Mouse (Mus musculus) midbrain, embryonic 14.5 days (tissue): Measurements from ENCODE around the gene 4933430I17Rik. TPM values are rescaled to one million over a fixed set of nuclear protein-coding genes. Genes with fewer than 3 reads are reported as not detected.

Experiments used
- ATAC-seq: fragments of 200-750 bp; cut with Nextera tagmentation; 2 replicates; pipeline ENCODE4 v1.8.0; 2017; ENCODE audit warnings: moderate number of reproducible peaks, moderate library complexity; ENCODE audit not compliant: low FRiP score, low TSS enrichment
- DNase-seq: peaks from one replicate; pipeline ENCODE4 v3.0.0-alpha.2; 2015
- H3K27ac ChIP-seq: fragments of 300-500 bp; sonication (generic); replicated peaks from 2 replicates; pipeline ENCODE4 v1.5.1; 2014; ENCODE audit warnings: mild to moderate bottlenecking, low read depth, low read length, moderate library complexity
- H3K27me3 ChIP-seq: fragments of 300-500 bp; sonication (generic); 2 replicates; pipeline ENCODE4 v1.6.1; 2014; ENCODE audit warnings: low read length, control low read depth, mixed read lengths; ENCODE audit not compliant: control insufficient read depth, insufficient read depth
- H3K36me3 ChIP-seq: fragments of 300-500 bp; sonication (generic); 2 replicates; pipeline ENCODE4 v1.6.1; 2014; ENCODE audit warnings: low read length, control low read depth; ENCODE audit not compliant: control insufficient read depth, insufficient read depth
- H3K4me1 ChIP-seq: fragments of 300-500 bp; sonication (generic); 2 replicates; pipeline ENCODE4 v1.6.1; 2014; ENCODE audit warnings: mild to moderate bottlenecking, antibody characterized with exemption, low read length, control low read depth; ENCODE audit not compliant: control insufficient read depth, insufficient read depth
- H3K4me2 ChIP-seq: fragments of 300-500 bp; sonication (generic); 2 replicates; pipeline ENCODE4 v1.6.1; 2014; ENCODE audit warnings: mild to moderate bottlenecking, low read length, moderate library complexity
- H3K4me3 ChIP-seq: fragments of 300-500 bp; sonication (generic); replicated peaks from 2 replicates; pipeline ENCODE4 v1.5.1; 2014; ENCODE audit warnings: low read depth, low read length
- H3K9ac ChIP-seq: fragments of 300-500 bp; sonication (generic); replicated peaks from 2 replicates; pipeline ENCODE4 v1.6.1; 2014; ENCODE audit warnings: mild to moderate bottlenecking, low read length, moderate library complexity
- H3K9me3 ChIP-seq: fragments of 300-500 bp; sonication (generic); 2 replicates; pipeline ENCODE4 v1.6.1; 2016; ENCODE audit warnings: low read length, control low read depth, mixed read lengths; ENCODE audit not compliant: control insufficient read depth
- WGBS: fragments of 180-500 bp; shearing (Covaris S2); extraction: QIAGEN DNeasy Blood & Tissue Kit; methylation state at CpG from one replicate; pipeline ENCODE4 v1.1.7; 2014; 5-methylcytosine and 5-hydroxymethylcytosine counted together
- polyA plus RNA-seq: library from polyadenylated mRNA; unstranded; fragments of >200 nt; fragmentation: Nextera tagmentation; extraction: Ambion mirVana; gene quantifications from 2 replicates; pipeline ENCODE4 v1.2.1, GENCODE M21; 2014

4933430I17Rik gene
- polyA plus RNA-seq, 1 experiment from 2014 or later, result 0.78 TPM

GRCm38 (mm10) chr4:62513998-62514506, 11.1 kb upstream of the 4933430I17Rik start:
- Histone ChIP-seq H3K9ac (no peak overlapping the region), H3K27ac (no peak overlapping the region), H3K4me1 (peaks cover 9% of the 10 kb centered on the region), H3K9me3 (no peaks in the 10 kb centered on the region), H3K36me3 (peaks cover 50% of the 10 kb centered on the region), H3K4me2 (no peak overlapping the region), H3K27me3 (no peaks in the 10 kb centered on the region), H3K4me3 (no peak overlapping the region)
- WGBS, result 50% methylated on average over 11 of the region's 11 CpGs
- DNase-seq (no peak), ATAC-seq (no peak)

- H3K36me3 ChIP-seq, result peaks cover 40% of the 10 kb centered on the region
- H3K27me3 ChIP-seq, result no peaks in the 10 kb centered on the region
- no peak overlapping the region for H3K4me2 ChIP-seq
- ATAC-seq, result no peak
- 88% methylated on average over 7 of the region's 7 CpGs for WGBS
- H3K4me1 ChIP-seq, result peaks cover 10% of the 10 kb centered on the region
- no peak overlapping the region for H3K4me3 ChIP-seq
- H3K9me3 ChIP-seq, result no peaks in the 10 kb centered on the region
- H3K27ac ChIP-seq, result no peak overlapping the region
- H3K9ac ChIP-seq, result no peak overlapping the region
- DNase-seq, result no peak
Observed at GRCm38 (mm10) chr4:62514995-62515394, 10.2 kb upstream of the 4933430I17Rik start.

GRCm38 (mm10) chr4:62515490-62515889, 9.7 kb upstream of the 4933430I17Rik start:
- no peak for DNase-seq
- no peak for ATAC-seq
- H3K4me1 ChIP-seq, result peaks cover 14% of the 10 kb centered on the region
- H3K9me3 ChIP-seq, result no peaks in the 10 kb centered on the region
- H3K36me3 ChIP-seq, result peaks cover 35% of the 10 kb centered on the region
- no peak overlapping the region for H3K9ac ChIP-seq
- 90% methylated on average over 3 of the region's 3 CpGs for WGBS
- H3K27ac ChIP-seq, result no peak overlapping the region
- H3K4me2 ChIP-seq, result no peak overlapping the region
- H3K27me3 ChIP-seq, result no peaks in the 10 kb centered on the region
- no peak overlapping the region for H3K4me3 ChIP-seq

- no peaks in the 10 kb centered on the region for H3K9me3 ChIP-seq
- H3K4me2 ChIP-seq, result no peak overlapping the region
- no peak overlapping the region for H3K9ac ChIP-seq
- H3K27ac ChIP-seq, result no peak overlapping the region
- no peak for ATAC-seq
- H3K4me3 ChIP-seq, result no peak overlapping the region
- DNase-seq, result no peak
- H3K27me3 ChIP-seq, result no peaks in the 10 kb centered on the region
- WGBS, result 48% methylated on average over 2 of the region's 2 CpGs
- H3K36me3 ChIP-seq, result peaks cover 29% of the 10 kb centered on the region
- peaks cover 17% of the 10 kb centered on the region for H3K4me1 ChIP-seq
Observed at GRCm38 (mm10) chr4:62516079-62516478, 9.1 kb upstream of the 4933430I17Rik start.

- no peak overlapping the region for H3K27ac ChIP-seq
- H3K4me1 ChIP-seq, result peaks cover 17% of the 10 kb centered on the region
- H3K9ac ChIP-seq, result no peak overlapping the region
- H3K27me3 ChIP-seq, result no peaks in the 10 kb centered on the region
- ATAC-seq, result no peak
- DNase-seq, result no peak
- 97% methylated on average over 1 of the region's 1 CpGs for WGBS
- H3K4me2 ChIP-seq, result no peak overlapping the region
- H3K4me3 ChIP-seq, result no peak overlapping the region
- H3K9me3 ChIP-seq, result no peaks in the 10 kb centered on the region
- peaks cover 24% of the 10 kb centered on the region for H3K36me3 ChIP-seq
Observed at GRCm38 (mm10) chr4:62516579-62516978, 8.6 kb upstream of the 4933430I17Rik start.

- Histone ChIP-seq H3K4me2 (no peak overlapping the region), H3K4me1 (peaks cover 17% of the 10 kb centered on the region), H3K27ac (no peak overlapping the region), H3K36me3 (peaks cover 20% of the 10 kb centered on the region), H3K9me3 (no peaks in the 10 kb centered on the region), H3K9ac (no peak overlapping the region), H3K4me3 (no peak overlapping the region), H3K27me3 (no peaks in the 10 kb centered on the region)
- WGBS, result 93% methylated on average over 8 of the region's 8 CpGs
- DNase-seq, result no peak
- ATAC-seq, result no peak
Observed at GRCm38 (mm10) chr4:62517046-62517445, 8.1 kb upstream of the 4933430I17Rik start.

- Histone ChIP-seq H3K4me3 (no peak overlapping the region), H3K27ac (no peak overlapping the region), H3K36me3 (peaks cover 12% of the 10 kb centered on the region), H3K4me1 (peaks cover 17% of the 10 kb centered on the region), H3K27me3 (no peaks in the 10 kb centered on the region), H3K9me3 (no peaks in the 10 kb centered on the region), H3K9ac (0 out of 2 replicates have a peak overlapping the region, but pooled peaks have one; percentile 2), H3K4me2 (no peak overlapping the region)
- ATAC-seq (no peak), DNase-seq (no peak)
- WGBS, result 90% methylated on average over 10 of the region's 10 CpGs
Observed at GRCm38 (mm10) chr4:62517538-62518415, 7.4 kb upstream of the 4933430I17Rik start.

GRCm38 (mm10) chr4:62518416-62519121, 6.6 kb upstream of the 4933430I17Rik start:
- H3K4me3 ChIP-seq, result peak overlapping the region; percentile 74
- H3K27me3 ChIP-seq, result no peaks in the 10 kb centered on the region
- no peak for DNase-seq
- H3K4me2 ChIP-seq, result peak overlapping the region; percentile 68
- H3K36me3 ChIP-seq, result 0 out of 2 replicates have a peak, but pooled peaks cover 5% of the 10 kb centered on the region
- WGBS, result 54% methylated on average over 13 of the region's 13 CpGs
- ATAC-seq, result no peak
- peak overlapping the region; percentile 79 for H3K9ac ChIP-seq
- H3K9me3 ChIP-seq, result no peaks in the 10 kb centered on the region
- no peak overlapping the region for H3K27ac ChIP-seq
- peaks cover 17% of the 10 kb centered on the region for H3K4me1 ChIP-seq
